Mouse (Mus musculus) ES-E14 (cell line): Measurements from ENCODE around the gene Arf3. TPM values are rescaled to one million over a fixed set of nuclear protein-coding genes. Genes with fewer than 3 reads are reported as not detected.
"Not testable (repeated sequence)": the region's sequence is repeated elsewhere in the genome, so short reads cannot be mapped to it uniquely, and the experiment has no call there.

Experiments used
- DNase-seq: peaks from one replicate; pipeline ENCODE4 v3.0.0-alpha.2; 2013; ENCODE audit warnings: low read depth, low spot score
- H3K27ac ChIP-seq: 2 replicates; pipeline ENCODE4 v1.5.1; 2012; ENCODE audit warnings: low read depth, mild to moderate bottlenecking, low read length, moderate library complexity, mixed read lengths; ENCODE audit not compliant: poor library complexity, insufficient read depth, severe bottlenecking
- H3K36me3 ChIP-seq: 2 replicates; pipeline ENCODE4 v1.6.1; 2012; ENCODE audit warnings: mild to moderate bottlenecking, low read length, moderate library complexity, mixed read lengths; ENCODE audit not compliant: control insufficient read depth, poor library complexity, insufficient read depth, severe bottlenecking
- H3K4me1 ChIP-seq, 2 experiments: fragments of 150-350 bp in 1 of 2; sonication (generic) in 1 of 2; 2 replicates each; pipeline ENCODE4 v1.6.1; 2012; ENCODE audit warnings: low read length in 2 of 2, mild to moderate bottlenecking in 1 of 2, mixed read lengths in 1 of 2; ENCODE audit not compliant: control insufficient read depth in 2 of 2, insufficient read depth in 2 of 2, poor library complexity in 1 of 2
- H3K4me3 ChIP-seq, 2 experiments: fragments of 150-350 bp in 1 of 2; sonication (generic) in 1 of 2; 2 replicates each; pipeline ENCODE4 v1.5.1; 2012; ENCODE audit warnings: low read length in 2 of 2, low read depth in 1 of 2, mild to moderate bottlenecking in 1 of 2, mixed read lengths in 1 of 2; ENCODE audit not compliant: insufficient read depth in 1 of 2, poor library complexity in 1 of 2, severe bottlenecking in 1 of 2
- H3K9ac ChIP-seq: 2 replicates; pipeline ENCODE4 v1.6.1; 2012; ENCODE audit warnings: low read depth, mild to moderate bottlenecking, low read length, mixed read lengths; ENCODE audit not compliant: poor library complexity, insufficient read depth, severe bottlenecking
- H3K9me3 ChIP-seq: fragments of 150-350 bp; sonication (generic); 2 replicates; pipeline ENCODE4 v1.6.1; 2012; ENCODE audit warnings: low read depth, mild to moderate bottlenecking, low read length; ENCODE audit not compliant: control insufficient read depth, insufficient read depth
- CHD2 ChIP-seq: IDR thresholded peaks from 2 replicates; pipeline ENCODE4 v1.6.1; 2014; ENCODE audit warnings: mild to moderate bottlenecking, low read depth, low read length, inconsistent platforms
- HCFC1 ChIP-seq: IDR thresholded peaks from 2 replicates; pipeline ENCODE4 v1.6.1; 2012; ENCODE audit warnings: low read length, inconsistent platforms, borderline replicate concordance; ENCODE audit not compliant: insufficient read depth
- MAFK ChIP-seq: IDR thresholded peaks from 2 replicates; pipeline ENCODE4 v1.6.1; 2014; ENCODE audit warnings: mild to moderate bottlenecking, low read depth, low read length, inconsistent platforms; ENCODE audit not compliant: insufficient read depth
- ZC3H11A ChIP-seq: IDR thresholded peaks from 2 replicates; pipeline ENCODE4 v1.6.1; 2012; ENCODE audit warnings: low read depth, mild to moderate bottlenecking, inconsistent platforms, low read length, borderline replicate concordance
- ZNF384 ChIP-seq: IDR thresholded peaks from 2 replicates; pipeline ENCODE4 v1.6.1; 2012; ENCODE audit warnings: low read depth, low read length, inconsistent platforms
- in situ Hi-C, 2 experiments: fragments of 600-800 bp; cut with MboI; formaldehyde crosslinking; loops; one replicate each; pipeline ENCODE4 v1.15.1; 2025; ENCODE audit warnings: low sequenced_read_pairs in 2 of 2, inconsistent platforms in 1 of 2; ENCODE audit not compliant: unreplicated experiment in 2 of 2
- total RNA-seq: library from RNA; depleted of rRNA; stranded (reverse); fragments of 300-350 nt; gene quantifications from 2 replicates; pipeline ENCODE4 v1.2.3, GENCODE M21; 2012

Arf3 gene
- total RNA-seq, 1 experiment, result 41.2 TPM

- H3K4me1 ChIP-seq, result no peaks in the 10 kb centered on the region
- no peak overlapping the region for H3K27ac ChIP-seq
- no peaks in the 10 kb centered on the region for H3K9me3 ChIP-seq
- H3K4me3 ChIP-seq, result no peak overlapping the region
- in situ Hi-C loops, result no loop called here
- TF ChIP-seq HCFC1 (no peak), ZNF384 (no peak), ZC3H11A (no peak), MAFK (no peak), CHD2 (no peak)
- no peak overlapping the region for H3K9ac ChIP-seq
- H3K36me3 ChIP-seq, result peaks cover 5% of the 10 kb centered on the region; the same call in 1 of the 2 replicates
- no peak for DNase-seq
These were observed 15.7 kb downstream of the Arf3 start for GRCm38 (mm10) chr15:98747296-98747695.

- Histone ChIP-seq H3K4me1 (no peaks in the 10 kb centered on the region), H3K27ac (no peak overlapping the region), H3K4me3 (no peak overlapping the region), H3K36me3 (peaks cover 7% of the 10 kb centered on the region; the same call in 1 of the 2 replicates), H3K9ac (no peak overlapping the region), H3K9me3 (no peaks in the 10 kb centered on the region)
- DNase-seq, result no peak
- in situ Hi-C loops, result no loop called here
- no peak for TF ChIP-seq HCFC1
- no peak for TF ChIP-seq ZC3H11A
- TF ChIP-seq CHD2, result no peak
- TF ChIP-seq MAFK, result no peak
These were observed 16.6 kb downstream of the Arf3 start for GRCm38 (mm10) chr15:98746344-98746965.

- in situ Hi-C loops, H3K9me3 ChIP-seq, H3K4me3 ChIP-seq, H3K9ac ChIP-seq, DNase-seq, H3K4me1 ChIP-seq, H3K27ac ChIP-seq: not testable (repeated sequence)
- peaks cover 27% of the 10 kb centered on the region for H3K36me3 ChIP-seq
These were observed 19.2 kb downstream of the Arf3 start for GRCm38 (mm10) chr15:98743863-98744262.

- DNase-seq, result no peak
- Histone ChIP-seq H3K4me1 (no peaks in the 10 kb centered on the region), H3K4me3 (no peak overlapping the region), H3K27ac (no peak overlapping the region), H3K36me3 (peaks cover 29% of the 10 kb centered on the region), H3K9ac (no peak overlapping the region), H3K9me3 (no peaks in the 10 kb centered on the region)
- no peak for TF ChIP-seq ZC3H11A
- no peak for TF ChIP-seq HCFC1
- TF ChIP-seq CHD2, result no peak
- no peak for TF ChIP-seq MAFK
- TF ChIP-seq ZNF384, result no peak
- in situ Hi-C loops, result no loop called here
These were observed 20.1 kb downstream of the Arf3 start for GRCm38 (mm10) chr15:98742766-98743428.

- Histone ChIP-seq H3K27ac (no peak overlapping the region), H3K4me3 (no peak overlapping the region), H3K9me3 (no peaks in the 10 kb centered on the region), H3K36me3 (peaks cover 39% of the 10 kb centered on the region), H3K4me1 (no peaks in the 10 kb centered on the region), H3K9ac (no peak overlapping the region)
- no peak for DNase-seq
- TF ChIP-seq CHD2, result no peak
- TF ChIP-seq ZC3H11A, result no peak
- no peak for TF ChIP-seq MAFK
- no peak for TF ChIP-seq HCFC1
- TF ChIP-seq ZNF384, result no peak
- in situ Hi-C loops, result no loop called here
These were observed 22.8 kb downstream of the Arf3 start for GRCm38 (mm10) chr15:98740219-98740618.
